Mouse (Mus musculus) heart, adult 2 months (tissue): Measurements from ENCODE around the gene Lman2.

Source experiments
- CTCF ChIP-seq: fragments of 200-600 bp; IDR thresholded peaks from 2 replicates; pipeline ENCODE4 v1.8.1; 2022; ENCODE audit warnings: antibody characterized with exemption, mild to moderate bottlenecking, moderate library complexity
- POLR2A ChIP-seq: fragments of 200-500 bp; IDR thresholded peaks from 2 replicates; pipeline ENCODE4 v1.6.1; 2011; ENCODE audit warnings: mild to moderate bottlenecking, low read depth, low read length, control low read depth; ENCODE audit not compliant: insufficient read depth

DNA sequence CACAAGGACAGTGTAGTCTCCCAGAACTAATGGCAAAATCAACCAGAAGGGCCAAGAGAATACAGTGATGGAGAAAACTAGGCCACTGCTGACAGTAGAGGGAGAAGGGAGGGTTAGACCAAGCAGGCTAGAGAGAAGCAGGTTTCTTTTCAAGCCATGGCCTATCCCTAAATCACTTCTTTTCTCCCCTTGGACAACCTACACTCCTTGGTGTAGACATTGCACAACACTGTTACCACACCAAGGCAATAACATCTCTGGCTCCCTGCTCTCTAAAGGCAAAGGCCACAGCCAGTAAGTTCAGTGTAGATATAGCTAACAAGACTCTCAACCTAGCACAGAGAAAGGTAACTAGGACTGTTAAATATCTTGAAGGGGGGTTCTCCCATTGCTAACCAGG is 1.4 kb downstream of the Lman2 start:
- TF ChIP-seq CTCF (no peak), POLR2A (no peak)
